Mouse (Mus musculus) hematopoietic stem cell, adult 5-6 weeks (primary cell): ENCODE measurements around the gene Srgap1. TPM values are rescaled to one million over a fixed set of nuclear protein-coding genes. Genes with fewer than 3 reads are reported as not detected.

Source experiments
- ATAC-seq, 2 experiments: fragments of 125-278 bp in 1 of 2; replicated peaks in 1 of 2; 2 replicates each; pipeline ENCODE4 v1.8.0; 2016 to 2017; ENCODE audit warnings: inconsistent platforms in 2 of 2, mild to moderate bottlenecking in 2 of 2, moderate number of reproducible peaks in 2 of 2, low read depth in 1 of 2, moderate TSS enrichment in 1 of 2; ENCODE audit not compliant: low FRiP score in 2 of 2, poor library complexity in 2 of 2, severe bottlenecking in 2 of 2, insufficient read depth in 1 of 2, low TSS enrichment in 1 of 2
- total RNA-seq: library from RNA; stranded (forward); fragments of 172-1452, 232-1000 nt; gene quantifications from 2 replicates; pipeline ENCODE4 v1.2.3, GENCODE M21; 2017

Srgap1 gene
- total RNA-seq, 1 experiment from 2014 or later, result 0.69 TPM

- ATAC-seq, result no peak
Measured at GRCm38 (mm10) chr10:121765174-121766057, 281.7 kb downstream of the Srgap1 start.

DNA sequence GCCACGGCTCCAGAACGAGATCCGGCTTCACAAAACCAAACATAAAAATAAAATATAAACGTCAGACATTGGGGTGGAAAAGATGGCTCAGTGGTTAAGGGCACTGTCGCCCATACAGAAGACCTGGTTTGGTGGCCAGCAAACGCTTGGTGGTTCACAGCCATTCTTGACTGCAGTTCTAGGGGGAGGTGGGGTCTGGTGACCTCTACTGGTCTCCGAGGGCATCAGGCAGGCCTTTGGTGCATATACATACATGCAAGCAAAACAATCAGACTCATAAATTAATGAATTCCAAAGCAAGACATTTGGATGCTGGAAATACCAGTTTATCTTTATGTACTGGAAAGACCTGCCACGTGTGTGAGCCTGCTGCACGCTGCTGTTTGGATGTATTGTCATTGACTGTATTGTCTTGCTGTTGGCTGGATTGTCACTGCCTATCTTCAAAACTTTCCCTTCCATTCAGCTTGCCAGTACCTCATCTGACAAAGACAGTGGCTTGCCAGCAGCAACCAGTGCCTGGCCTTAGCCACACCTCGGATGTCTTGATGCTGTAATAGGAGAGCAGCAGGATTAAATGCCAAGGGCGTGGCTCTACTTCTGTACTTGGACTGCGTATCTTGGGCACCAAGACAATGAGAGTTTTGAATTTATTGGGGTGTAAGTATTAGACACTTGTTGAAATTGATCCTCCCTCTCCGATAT lies 282.5 kb downstream of the Srgap1 start:
- ATAC-seq, result no peak

DNA sequence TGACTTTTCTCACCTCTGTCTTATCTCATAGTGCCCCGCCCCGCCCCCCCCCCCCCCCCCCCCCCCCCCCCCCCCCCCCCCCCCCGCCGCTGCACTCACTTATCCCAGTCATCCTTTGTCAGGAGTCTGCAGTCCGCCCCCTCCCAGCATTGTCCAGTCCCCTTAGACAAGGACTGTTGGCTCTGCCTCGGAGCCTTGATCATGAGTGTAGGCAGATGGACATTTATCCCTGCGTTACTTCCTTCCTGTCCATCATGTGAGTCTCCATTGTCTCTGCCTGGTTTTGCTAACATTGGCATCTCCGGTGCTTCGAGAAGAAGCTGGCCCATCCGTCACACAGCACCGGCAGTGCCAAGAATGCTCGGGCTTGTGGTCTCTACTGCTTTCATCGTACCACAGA lies 283.9 kb downstream of the Srgap1 start:
- peak in 1 of 2 experiments; percentile 32; a peak in 1 of 4 replicates for ATAC-seq

DNA sequence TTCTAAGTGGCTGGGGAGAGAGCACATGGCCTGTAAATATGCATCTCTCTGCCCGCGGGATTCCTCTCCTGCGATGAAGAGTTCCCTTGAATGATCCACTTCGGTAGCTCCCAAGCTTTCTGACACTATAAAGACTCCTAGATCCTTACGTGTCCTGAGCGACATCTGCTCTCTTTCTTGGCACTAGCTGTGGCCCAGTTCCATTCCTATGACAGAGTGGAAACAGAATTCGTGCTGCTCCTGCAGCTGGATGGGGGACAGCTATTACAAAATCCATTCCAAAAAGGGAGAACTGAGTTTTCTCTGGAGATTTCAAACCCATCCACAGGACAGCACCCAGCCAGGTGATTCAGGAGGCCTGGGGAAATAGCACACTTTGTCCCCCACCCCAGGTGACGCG lies 285.0 kb downstream of the Srgap1 start:
- no peak for ATAC-seq

GRCm38 (mm10) chr10:121759095-121759494 lies 288.0 kb downstream of the Srgap1 start:
- ATAC-seq, result no peak

GRCm38 (mm10) chr10:121756677-121757076 lies 290.4 kb downstream of the Srgap1 start:
- no peak for ATAC-seq

DNA sequence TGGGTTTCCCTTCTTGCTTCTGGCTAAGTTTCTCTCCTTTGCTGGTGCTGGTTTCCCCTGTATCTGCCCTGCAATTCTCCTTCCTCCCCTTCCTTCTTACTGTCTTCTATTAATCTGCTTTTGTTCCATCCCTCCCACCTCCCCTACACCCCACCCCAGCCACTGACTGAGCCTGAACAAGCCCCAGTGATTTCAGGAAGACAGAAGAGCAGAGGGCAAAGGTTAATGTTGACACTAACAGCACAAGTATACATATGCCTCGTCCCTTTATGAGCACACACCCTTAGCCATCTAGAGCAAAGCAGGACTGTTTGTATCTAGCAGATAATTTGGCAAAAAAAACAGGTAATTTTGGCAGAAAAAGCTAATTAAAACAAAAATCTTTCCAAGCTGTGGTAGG lies 291.3 kb downstream of the Srgap1 start:
- ATAC-seq, result no peak

GRCm38 (mm10) chr10:121754237-121754636 lies 292.9 kb downstream of the Srgap1 start:
- ATAC-seq, result no peak

DNA sequence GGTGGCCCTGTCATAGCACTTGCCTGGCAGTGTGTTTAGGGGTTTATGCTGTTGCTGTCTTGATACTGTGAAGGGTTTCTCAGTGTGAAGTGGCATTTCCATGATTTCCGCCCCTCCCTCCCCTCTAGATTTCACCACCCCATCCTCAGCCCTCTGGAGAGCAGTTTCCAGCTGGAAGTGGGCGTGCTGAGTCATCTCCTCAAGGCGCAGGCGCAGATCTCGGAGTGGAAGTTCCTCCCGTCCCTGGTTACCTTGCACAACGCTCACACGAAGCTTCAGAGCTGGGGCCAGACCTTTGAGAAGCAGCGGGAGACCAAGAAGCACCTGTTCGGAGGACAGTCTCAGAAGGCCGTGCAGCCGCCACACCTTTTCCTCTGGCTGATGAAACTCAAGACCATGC lies 296.9 kb downstream of the Srgap1 start:
- ATAC-seq, result peak in 1 of 2 experiments; percentile 68; a peak in 1 of 4 replicates

DNA sequence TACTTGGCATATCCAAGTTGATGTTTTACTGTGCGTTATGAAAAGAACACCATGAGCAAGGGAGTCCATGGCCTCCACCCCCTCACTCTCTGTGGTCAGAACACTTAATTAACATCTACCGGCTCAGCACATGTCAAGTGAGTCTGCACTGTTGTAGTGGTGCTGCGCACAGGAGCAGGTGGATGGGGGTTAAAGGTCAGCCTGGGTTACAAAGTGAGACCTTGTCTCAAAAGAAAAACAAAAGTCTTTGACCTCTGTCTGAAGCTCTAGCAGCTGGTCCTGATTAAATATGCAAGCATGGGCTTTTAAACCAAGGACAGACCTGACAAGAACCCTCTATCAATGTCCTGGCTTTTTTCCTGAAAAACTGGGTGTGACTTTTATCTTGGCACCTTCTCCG lies 304.8 kb downstream of the Srgap1 start:
- no peak for ATAC-seq

DNA sequence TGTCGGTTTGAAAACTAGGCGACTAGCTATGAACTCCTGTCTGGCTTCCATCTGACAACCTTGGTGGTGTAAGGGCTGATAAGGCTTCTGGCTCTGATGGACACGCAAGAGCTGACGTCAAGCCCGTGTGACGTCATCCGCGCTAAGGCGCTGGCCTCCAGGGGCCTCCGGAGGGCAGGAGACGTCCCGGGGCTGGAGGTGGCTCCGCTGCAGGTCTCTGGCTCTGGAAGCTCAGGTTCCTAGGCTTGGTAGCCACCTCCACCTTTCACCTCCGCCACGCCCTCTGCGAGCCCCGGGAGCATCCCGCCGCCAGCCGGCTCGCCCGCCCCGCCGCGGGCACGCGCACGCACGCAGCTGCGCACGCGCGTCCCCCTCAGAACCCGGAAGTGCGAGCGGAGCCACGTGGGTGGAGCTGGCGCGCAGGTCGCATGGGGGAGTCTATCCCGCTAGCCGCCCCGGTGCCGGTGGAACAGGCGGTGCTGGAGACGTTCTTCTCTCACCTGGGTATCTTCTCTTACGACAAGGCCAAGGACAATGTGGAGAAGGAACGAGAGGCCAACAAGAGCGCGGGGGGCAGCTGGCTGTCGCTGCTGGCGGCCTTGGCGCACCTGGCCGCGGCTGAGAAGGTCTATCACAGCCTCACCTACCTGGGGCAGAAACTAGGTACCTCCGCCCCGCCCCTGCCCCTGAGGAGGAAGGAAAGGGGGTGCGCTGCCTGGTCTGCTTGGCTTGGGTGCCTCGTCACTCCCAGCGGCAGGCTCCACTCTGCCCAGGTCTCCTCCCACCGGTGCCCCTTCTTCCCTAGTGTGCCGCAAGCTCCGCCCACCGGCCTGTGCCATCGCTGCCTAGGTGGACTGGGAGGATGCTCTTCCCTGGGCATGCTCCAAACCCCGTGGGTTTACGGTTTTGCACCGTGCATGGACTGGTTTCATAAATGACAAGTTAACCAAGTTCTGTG lies 307.3 kb downstream of the Srgap1 start, which contains the start of gene BC048403:
TSS of gene BC048403 (plus strand) at position 390 of the 958 bp plus-strand sequence.
- peak; percentile 82 to 96 for ATAC-seq

GRCm38 (mm10) chr10:121737256-121737655 lies 309.9 kb downstream of the Srgap1 start:
- ATAC-seq, result no peak

DNA sequence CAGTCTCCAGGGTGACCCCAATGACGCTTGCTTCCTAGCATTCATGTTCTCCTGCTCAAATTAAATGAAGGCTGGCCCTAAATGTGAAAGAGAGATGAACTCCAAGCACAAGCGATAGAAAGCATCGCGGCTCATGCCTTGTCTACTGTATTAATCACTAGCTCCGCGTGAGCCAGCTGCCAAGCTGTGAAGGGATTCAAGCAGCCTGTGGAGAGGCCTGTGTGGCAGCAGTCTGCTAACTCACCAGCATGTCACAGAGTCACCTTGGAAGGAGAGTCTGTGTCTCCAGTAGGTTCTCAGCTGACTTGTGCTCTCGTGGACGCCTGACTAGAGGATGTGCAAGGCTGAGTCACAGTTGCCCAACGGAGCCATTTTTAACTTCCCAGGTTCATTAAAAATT lies 314.6 kb downstream of the Srgap1 start:
- no peak for ATAC-seq

GRCm38 (mm10) chr10:121731048-121731725 lies 315.9 kb downstream of the Srgap1 start:
- ATAC-seq, result peak; percentile 61 to 83
